Mouse (Mus musculus) cerebellum, postnatal 10 days (tissue): ENCODE data around the gene Olfr809.

Source experiments
- DNase-seq, 2 experiments: peaks; one replicate each; pipeline ENCODE4 v3.0.0; 2021; ENCODE audit warnings: mixed read lengths in 2 of 2

Gene Olfr809

DNA sequence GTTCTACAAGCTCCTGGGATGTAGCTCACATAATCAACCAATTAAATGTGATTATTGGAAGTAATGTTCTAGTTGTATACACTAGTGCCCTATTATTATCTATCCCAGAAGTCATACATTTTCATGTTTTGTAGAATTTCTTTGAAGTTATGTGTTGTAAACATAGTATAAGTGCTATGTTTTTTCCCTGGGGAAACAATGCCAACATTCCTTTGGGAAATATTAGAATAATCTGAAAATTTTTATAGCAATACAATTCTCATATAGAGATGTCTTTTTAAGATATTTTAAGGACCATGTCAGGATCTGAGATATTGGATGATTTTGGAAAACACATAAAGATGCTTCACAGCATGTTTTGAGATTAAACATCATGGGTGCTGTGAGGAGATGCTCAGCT, at the start of gene Olfr809:
Gene Olfr809 (plus strand): TSS at position 301 of the 400 bp plus-strand sequence.
- DNase-seq = no peak

DNA sequence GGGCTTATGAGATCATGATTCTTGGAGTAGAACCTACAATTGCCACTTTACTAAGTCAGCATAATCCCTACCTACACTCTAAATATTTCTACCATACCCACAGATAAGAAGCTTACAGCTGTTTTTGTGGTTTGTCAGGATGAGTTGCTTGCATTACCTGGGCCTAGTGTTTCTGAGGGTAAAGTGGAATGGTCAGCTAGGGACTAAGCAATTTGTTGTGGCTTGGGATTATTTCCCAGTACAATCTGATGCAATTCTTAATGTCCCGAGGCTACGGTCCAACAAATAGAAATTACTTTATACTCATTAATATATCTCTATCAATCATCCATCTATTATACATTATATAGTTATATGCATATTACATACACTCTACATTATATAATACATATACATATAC, 45.2 kb upstream of the Olfr809 start, which contains the start of gene Olfr805:
Gene Olfr805 (minus strand): TSS at position 101 of the 400 bp plus-strand sequence.
- DNase-seq = no peak

DNA sequence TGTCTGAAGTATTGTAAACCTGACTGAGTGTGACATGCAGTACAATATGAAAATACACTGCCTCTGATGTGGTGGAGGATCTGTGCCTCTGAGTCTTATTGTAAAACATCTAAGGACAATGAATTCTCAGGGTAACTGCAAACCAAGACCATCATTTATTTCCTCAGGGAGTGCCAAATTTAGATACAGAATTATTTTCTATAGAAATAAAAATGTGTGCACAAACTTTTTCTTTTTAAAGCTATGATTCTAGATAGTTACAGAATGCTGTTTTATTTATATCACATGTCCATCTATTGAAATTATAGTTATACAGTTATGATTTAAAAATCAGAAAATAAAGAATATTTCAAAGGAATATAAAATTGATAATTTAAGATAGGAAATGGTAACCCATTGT, 32.6 kb upstream of the Olfr809 start, which contains the start of gene Olfr806:
Gene Olfr806 (minus strand): TSS at position 101 of the 400 bp plus-strand sequence.
- no peak for DNase-seq

DNA sequence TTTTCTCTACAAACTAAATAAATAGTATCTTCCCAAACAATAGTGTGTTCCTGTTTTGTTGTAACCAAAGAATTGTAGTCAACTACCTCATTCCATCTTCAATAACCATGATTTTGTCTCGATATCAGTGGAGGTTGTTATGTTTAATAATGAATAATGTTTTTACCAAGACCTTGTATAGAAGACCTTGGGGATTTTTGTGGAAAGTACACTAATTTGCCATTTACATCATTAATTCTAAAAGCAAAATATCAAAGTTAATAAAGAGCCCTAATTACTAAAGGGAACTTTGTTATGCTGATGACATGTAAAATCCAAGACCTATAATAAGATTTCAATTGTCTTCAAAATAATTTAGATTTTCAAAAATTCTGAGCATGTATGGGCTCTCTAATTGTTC, 16.7 kb upstream of the Olfr809 start, which contains the start of gene Olfr807:
Gene Olfr807 (minus strand): TSS at position 101 of the 400 bp plus-strand sequence.
- DNase-seq = no peak

DNA sequence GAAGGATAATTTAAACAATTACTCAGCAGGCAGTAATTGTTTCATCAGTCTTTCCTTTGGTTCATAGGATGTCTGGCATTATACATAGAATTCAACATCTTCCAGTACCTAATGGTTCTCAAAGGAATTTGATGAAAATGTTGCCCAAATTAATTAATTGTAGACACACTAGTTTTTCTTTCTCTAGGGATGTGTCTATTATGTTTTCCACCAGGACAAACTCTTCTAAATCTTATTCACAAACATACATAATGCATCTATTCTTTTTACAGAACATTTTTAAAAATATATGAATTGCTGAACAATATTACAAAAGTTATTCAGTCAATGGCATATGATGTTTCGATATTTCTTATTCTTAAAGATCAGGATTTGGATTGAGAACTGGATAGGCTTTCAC, 9.3 kb upstream of the Olfr809 start, which contains the start of gene Olfr808:
Gene Olfr808 (plus strand): TSS at position 301 of the 400 bp plus-strand sequence.
- DNase-seq = no peak

DNA sequence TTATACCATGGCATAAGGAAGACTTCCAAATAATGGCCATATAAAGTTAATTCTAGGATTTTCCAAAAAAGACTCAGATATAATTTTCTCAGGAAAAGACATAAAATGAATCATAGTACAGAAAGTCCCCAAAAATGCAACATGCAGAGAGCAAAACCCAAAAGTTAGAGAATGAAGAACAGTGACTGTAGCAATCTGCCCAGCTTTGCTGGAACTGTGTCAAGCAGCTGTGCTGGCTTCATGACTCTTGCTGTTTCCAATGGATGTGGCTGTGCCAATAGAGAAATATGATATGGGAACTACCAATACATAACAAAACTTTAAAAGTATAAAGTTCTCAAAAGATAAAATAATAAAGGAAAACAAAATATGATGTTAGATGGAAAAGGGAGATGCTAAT, 3.7 kb downstream of the Olfr809 start:
- no peak for DNase-seq

DNA sequence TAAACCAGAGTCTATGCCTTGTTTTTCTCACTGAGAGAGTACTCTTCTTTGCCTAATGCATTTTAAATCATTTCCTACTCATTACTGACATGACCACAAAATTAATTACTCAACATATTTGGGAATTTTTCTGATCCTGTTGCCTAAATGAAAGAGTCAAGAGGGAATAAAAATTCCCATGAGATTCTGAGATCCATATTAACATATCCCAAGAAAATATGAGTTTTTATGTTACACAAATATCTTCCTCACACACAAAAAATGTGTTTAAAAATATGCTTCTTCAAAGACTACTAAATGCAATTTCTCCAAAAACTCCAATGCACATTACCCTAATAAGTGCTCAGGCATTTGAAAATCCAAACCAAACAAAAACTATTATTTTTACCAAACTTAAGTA, 20.4 kb downstream of the Olfr809 start, which contains the start of gene Olfr810:
Gene Olfr810 (minus strand): TSS at position 101 of the 400 bp plus-strand sequence.
- DNase-seq = no peak

DNA sequence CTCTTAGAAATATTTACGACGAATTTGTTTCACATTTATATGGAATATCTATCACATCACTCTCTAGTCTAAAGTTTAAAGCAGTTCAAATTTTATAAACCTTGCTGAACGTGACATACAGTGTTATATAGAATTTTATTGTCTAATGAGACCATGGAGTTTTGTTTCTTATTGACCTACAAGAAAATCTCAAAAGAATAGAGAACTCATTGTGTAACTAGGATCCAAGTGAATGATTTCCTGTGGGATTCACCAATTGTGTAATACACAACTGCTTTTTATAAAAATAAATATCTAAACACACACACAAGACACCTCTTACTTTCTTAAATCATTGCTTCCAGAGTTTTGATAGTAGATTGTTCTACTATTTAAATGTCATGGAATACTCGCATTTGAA, 29.9 kb downstream of the Olfr809 start, which contains the start of gene Olfr811:
Gene Olfr811 (minus strand): TSS at position 101 of the 400 bp plus-strand sequence.
- DNase-seq = no peak
